Mouse (Mus musculus) forebrain, embryonic 12.5 days (tissue): ENCODE results near the gene Ppp4r4. TPM values are rescaled to one million over a fixed set of nuclear protein-coding genes. Genes with fewer than 3 reads are reported as not detected.
"Not testable (repeated sequence)": the region's sequence is repeated elsewhere in the genome, so short reads cannot be mapped to it uniquely, and the experiment has no call there.

Experiments used
- ATAC-seq: fragments of 200-750 bp; cut with Nextera tagmentation; 2 replicates; pipeline ENCODE4 v1.8.0; 2017; ENCODE audit warnings: moderate TSS enrichment; ENCODE audit not compliant: low FRiP score
- H3K27ac ChIP-seq: fragments of 300-500 bp; sonication (generic); 2 replicates; pipeline ENCODE4 v1.5.1; 2016; ENCODE audit warnings: mild to moderate bottlenecking
- H3K27me3 ChIP-seq: fragments of 300-500 bp; sonication (generic); 2 replicates; pipeline ENCODE4 v1.6.1; 2016; ENCODE audit warnings: mild to moderate bottlenecking
- H3K36me3 ChIP-seq: fragments of 300-500 bp; sonication (generic); replicated peaks from 2 replicates; pipeline ENCODE4 v1.6.1; 2016; ENCODE audit warnings: mild to moderate bottlenecking
- H3K4me1 ChIP-seq: fragments of 300-500 bp; sonication (generic); 2 replicates; pipeline ENCODE4 v1.6.1; 2016
- H3K4me2 ChIP-seq: fragments of 300-500 bp; sonication (generic); 2 replicates; pipeline ENCODE4 v1.6.1; 2016; ENCODE audit warnings: mild to moderate bottlenecking, moderate library complexity
- H3K4me3 ChIP-seq: fragments of 300-500 bp; sonication (generic); replicated peaks from 2 replicates; pipeline ENCODE4 v1.5.1; 2016; ENCODE audit warnings: mild to moderate bottlenecking
- H3K9ac ChIP-seq: fragments of 300-500 bp; sonication (generic); 2 replicates; pipeline ENCODE4 v1.6.1; 2016; ENCODE audit warnings: mild to moderate bottlenecking
- H3K9me3 ChIP-seq: fragments of 300-500 bp; sonication (generic); 2 replicates; pipeline ENCODE4 v1.6.1; 2016
- WGBS: fragments of 180-500 bp; shearing (Covaris S2); methylation state at CpG from one replicate; pipeline ENCODE4 v1.1.7; 2016; 5-methylcytosine and 5-hydroxymethylcytosine counted together
- polyA plus RNA-seq: library from polyadenylated mRNA; unstranded; fragments of >200 nt; fragmentation: Nextera tagmentation; extraction: Ambion mirVana; gene quantifications from 2 replicates; pipeline ENCODE4 v1.2.1, GENCODE M21; 2016

Gene Ppp4r4
- polyA plus RNA-seq, 1 experiment from 2014 or later = 3.5 TPM

DNA sequence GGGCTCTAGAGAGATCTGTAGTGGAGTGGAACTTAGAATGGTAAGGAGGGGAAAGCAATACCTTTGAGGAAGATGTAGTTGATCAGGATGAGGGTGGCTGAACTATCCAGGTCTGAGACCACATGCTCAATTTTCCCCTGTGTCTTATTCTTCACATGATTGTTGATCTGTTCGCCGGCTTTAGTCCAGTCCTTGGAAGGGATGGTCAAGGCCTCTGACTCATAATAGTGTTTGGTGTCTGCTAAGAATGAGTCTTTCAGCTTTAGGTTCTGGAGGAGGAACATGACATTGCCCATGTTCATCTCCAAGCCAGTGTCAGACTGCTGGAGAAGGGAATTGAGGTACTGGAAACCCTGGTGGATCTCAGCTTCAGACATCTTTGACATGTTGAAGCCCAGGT is 121.8 kb downstream of the Ppp4r4 start:
- no peak overlapping the region for H3K27ac ChIP-seq
- no peaks in the 10 kb centered on the region for H3K36me3 ChIP-seq
- no peak overlapping the region for H3K4me3 ChIP-seq
- ATAC-seq = no peak
- H3K4me2 ChIP-seq = no peak overlapping the region
- WGBS = 98% methylated on average over 2 of the region's 2 CpGs
- H3K9ac ChIP-seq = no peak overlapping the region
- H3K9me3 ChIP-seq = no peaks in the 10 kb centered on the region
- no peaks in the 10 kb centered on the region for H3K4me1 ChIP-seq
- H3K27me3 ChIP-seq = no peaks in the 10 kb centered on the region

DNA sequence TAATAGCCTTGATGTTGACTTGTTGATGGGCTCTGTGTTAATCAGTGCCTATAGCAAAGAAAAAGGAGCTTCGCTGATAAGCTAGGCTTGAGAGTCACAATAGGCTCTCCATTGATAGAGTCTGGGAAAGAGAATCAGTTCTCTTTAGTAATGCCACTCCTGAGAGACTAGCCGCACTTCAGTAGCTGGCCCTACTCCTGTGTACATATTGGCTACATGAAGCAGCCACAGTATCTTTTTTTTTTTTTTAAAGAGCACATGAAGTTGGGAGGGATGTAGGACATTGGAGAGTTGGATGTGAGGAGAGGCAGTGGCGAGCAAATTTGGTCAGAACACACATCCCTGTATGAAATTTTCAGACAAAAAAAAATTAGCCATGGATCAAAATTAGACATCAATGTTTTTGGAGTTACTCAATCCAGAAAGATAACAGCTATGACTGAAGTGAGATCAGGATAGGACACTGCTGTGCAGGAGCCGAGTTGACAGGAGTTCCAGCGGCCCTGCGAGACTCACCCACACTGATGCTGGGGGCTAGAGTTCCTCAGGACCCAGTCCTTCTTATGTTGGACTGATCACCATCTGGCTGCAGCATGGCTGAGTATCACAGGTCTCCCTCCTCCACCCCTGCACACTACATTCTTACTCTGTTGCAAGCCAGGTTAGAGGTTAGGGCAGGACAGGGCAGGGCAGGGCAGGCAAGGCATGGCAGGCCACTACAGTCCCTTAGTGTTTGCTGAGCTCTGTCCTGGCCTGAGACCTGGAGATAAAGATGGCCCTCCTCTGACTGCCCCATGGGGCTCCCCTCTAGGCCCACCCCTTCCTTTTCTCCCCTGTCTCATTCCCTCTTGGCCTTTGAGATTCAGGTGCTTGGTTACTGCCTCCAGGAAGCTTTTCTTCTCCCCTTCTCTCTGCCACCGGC is 123.3 kb downstream of the Ppp4r4 start:
- H3K27me3 ChIP-seq = no peaks in the 10 kb centered on the region
- H3K9ac ChIP-seq = no peak overlapping the region
- no peak overlapping the region for H3K27ac ChIP-seq
- H3K4me3 ChIP-seq = no peak overlapping the region
- no peaks in the 10 kb centered on the region for H3K36me3 ChIP-seq
- WGBS = 91% methylated on average over 7 of the region's 7 CpGs
- ATAC-seq = no peak
- H3K9me3 ChIP-seq = no peaks in the 10 kb centered on the region
- H3K4me2 ChIP-seq = no peak overlapping the region
- no peaks in the 10 kb centered on the region for H3K4me1 ChIP-seq

DNA sequence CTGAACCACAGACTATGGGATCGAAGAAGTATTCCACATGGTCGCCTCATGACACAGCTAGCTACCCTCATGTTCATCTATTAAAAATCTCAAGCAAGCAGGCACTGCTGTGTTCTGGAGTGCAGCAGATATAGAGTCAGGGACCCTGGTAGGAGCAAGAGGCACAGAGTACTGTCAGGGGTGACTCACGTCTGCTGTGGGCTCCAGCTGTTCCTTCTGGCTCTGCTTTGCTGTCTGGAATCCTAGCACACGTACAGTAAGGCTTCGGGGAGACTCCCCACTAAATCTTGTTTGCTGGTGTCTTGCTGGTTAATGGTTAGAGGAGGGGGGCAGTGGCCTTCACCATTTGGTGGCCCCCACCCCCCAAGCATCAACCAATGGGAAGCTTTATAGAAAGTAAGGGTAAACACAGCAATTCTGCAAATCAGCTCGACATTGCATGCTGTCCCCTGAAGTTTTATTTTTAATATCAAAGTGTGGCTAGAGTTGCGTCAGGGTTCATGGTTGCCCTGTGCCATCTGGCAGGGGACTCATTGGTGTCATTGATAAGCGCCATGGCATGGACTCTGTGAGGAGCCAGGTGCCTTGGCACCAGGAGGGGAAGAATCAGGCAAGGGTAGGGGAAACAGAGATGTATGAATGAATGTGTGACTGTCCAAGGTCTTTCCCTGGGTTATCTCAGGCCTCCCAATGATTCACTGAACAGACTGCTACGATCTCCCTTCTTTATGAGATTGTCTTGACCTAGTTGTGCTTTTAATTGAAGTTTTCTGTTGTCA is 125.0 kb downstream of the Ppp4r4 start, which contains the start of gene Serpina6:
Serpina6 (minus strand) TSS at position 365 of the 779 bp plus-strand sequence.
- 87% methylated on average over 9 of the region's 9 CpGs for WGBS
- Histone ChIP-seq H3K9me3 (no peaks in the 10 kb centered on the region), H3K9ac (no peak within 1 kb of the TSS), H3K4me2 (no peak within 1 kb of the TSS), H3K27me3 (no peaks in the 10 kb centered on the region), H3K27ac (no peak within 1 kb of the TSS), H3K4me3 (no peak within 1 kb of the TSS), H3K4me1 (no peaks in the 10 kb centered on the region), H3K36me3 (no peaks in the 10 kb centered on the region)
- ATAC-seq = no peak

DNA sequence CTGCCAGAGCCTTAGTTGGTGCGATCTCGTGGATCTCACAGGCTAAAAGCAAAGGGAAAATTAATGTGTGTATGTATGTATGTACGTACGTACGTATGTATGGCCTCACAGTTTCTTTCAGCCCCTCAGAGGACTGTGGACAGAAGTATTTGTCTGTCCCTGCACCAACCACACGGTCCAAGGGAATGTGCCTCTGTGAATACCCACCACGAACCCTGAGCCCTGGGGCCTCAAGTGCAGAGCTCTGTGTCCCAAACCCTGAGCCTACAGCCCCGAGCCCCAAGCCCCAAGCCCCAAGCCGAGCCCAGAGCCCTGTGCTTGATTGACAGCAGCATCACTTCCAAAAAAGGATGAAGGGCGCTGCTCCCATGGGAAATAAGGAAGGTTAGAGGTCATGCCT is 125.9 kb downstream of the Ppp4r4 start:
- WGBS = 84% methylated on average over 10 of the region's 10 CpGs
- Histone ChIP-seq H3K4me2 (no peak overlapping the region), H3K27ac (no peak overlapping the region)

DNA sequence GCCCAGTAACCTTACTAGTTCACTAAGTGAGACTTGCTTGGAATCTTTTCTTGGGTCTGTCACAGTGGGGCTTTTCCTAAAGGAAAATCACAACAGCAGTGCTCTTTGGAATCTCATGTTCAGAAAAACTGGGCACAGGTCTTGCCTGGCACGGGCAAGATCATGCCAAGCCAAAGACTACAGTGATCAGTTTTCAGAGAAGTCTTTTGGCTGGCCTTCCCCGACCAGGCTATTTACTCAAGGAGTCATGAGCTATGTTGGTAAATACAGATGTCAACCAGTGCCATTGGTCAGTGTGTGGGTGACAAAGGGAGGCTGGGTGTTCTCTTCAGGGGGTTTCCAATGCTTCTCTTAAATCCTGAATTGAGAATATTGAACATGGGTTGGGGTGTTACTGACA is 127.1 kb downstream of the Ppp4r4 start:
- Histone ChIP-seq H3K4me3 (no peak overlapping the region), H3K27me3 (no peaks in the 10 kb centered on the region), H3K27ac (no peak overlapping the region), H3K9ac (no peak overlapping the region), H3K36me3 (no peaks in the 10 kb centered on the region), H3K9me3 (no peaks in the 10 kb centered on the region), H3K4me2 (no peak overlapping the region), H3K4me1 (no peaks in the 10 kb centered on the region)
- no peak for ATAC-seq
- 81% methylated on average over 2 of the region's 2 CpGs for WGBS

More for the DNA sequence above, 125.9 kb downstream of the Ppp4r4 start:
- Histone ChIP-seq H3K4me3 (no peak overlapping the region), H3K27me3 (no peaks in the 10 kb centered on the region), H3K4me1 (no peaks in the 10 kb centered on the region), H3K9ac (no peak overlapping the region), H3K9me3 (no peaks in the 10 kb centered on the region), H3K36me3 (no peaks in the 10 kb centered on the region)
- no peak for ATAC-seq

DNA sequence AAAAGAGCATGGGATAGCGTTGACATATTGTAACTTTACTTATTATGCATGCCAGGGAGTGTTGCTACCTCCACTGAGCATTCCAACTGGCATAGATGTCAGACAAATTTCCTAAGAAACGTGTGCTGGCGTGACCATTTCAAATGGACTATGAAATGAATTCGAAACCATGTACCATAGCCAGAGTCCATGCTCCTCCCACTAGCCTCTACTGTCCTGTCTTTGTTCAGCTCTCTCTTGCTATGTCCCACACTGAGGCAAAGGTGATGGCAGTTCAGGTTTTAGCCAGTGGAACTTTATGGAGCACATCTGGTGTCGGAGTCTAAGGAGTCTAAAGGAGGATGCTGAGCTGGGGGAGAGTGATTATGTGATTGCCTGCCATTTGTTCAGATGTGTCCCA is 128.0 kb downstream of the Ppp4r4 start:
- Histone ChIP-seq H3K27me3 (no peaks in the 10 kb centered on the region), H3K36me3 (no peaks in the 10 kb centered on the region), H3K27ac (no peak overlapping the region), H3K4me3 (no peak overlapping the region), H3K4me1 (no peaks in the 10 kb centered on the region), H3K9me3 (no peaks in the 10 kb centered on the region), H3K9ac (no peak overlapping the region), H3K4me2 (no peak overlapping the region)
- 82% methylated on average over 5 of the region's 5 CpGs for WGBS
- no peak for ATAC-seq

DNA sequence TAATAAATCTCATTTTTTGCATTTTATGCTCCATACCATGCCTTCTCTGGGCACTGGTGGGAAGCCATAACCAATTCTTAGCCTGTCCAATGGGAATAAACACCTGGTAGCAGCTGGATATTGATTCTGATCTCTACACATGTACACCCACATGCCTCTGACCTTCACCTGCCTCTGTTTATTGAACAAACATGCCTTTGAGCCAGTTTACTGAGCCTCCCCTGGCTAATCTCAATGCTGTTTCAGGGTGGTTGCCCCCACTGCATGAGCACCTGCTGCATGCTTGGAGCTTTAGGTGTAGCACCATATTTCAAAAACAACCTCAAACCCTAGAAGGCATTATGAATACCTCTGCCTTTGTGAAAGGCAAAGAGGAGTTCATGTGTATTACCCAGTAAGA is 130.0 kb downstream of the Ppp4r4 start:
- H3K4me1 ChIP-seq, H3K36me3 ChIP-seq, ATAC-seq, H3K9ac ChIP-seq, H3K4me3 ChIP-seq, H3K27ac ChIP-seq, H3K27me3 ChIP-seq, H3K9me3 ChIP-seq, H3K4me2 ChIP-seq: not testable (repeated sequence)

Other genes with a start within 250 kb of the Ppp4r4 start
- gene Fam181a, start 221.3 kb upstream of the Ppp4r4 start, polyA plus RNA-seq = 14.1 and 17.4 TPM in 2 replicates
- gene Asb2, start 176.3 kb upstream of the Ppp4r4 start, polyA plus RNA-seq = 0.56 and 0.65 TPM in 2 replicates
- 13.7 and 15.1 TPM in 2 replicates for gene Otub2, start 143.6 kb upstream of the Ppp4r4 start, polyA plus RNA-seq
- gene 9330161L09Rik, start 124.5 kb upstream of the Ppp4r4 start, polyA plus RNA-seq = 0.38 and 0.87 TPM in 2 replicates
- 127 and 134 TPM in 2 replicates for gene Ddx24, start 106.5 kb upstream of the Ppp4r4 start, polyA plus RNA-seq
- gene Ifi27, start 98.1 kb upstream of the Ppp4r4 start, polyA plus RNA-seq = 3.7 and 4.0 TPM in 2 replicates
- gene Ifi27l2a, start 88.6 kb upstream of the Ppp4r4 start, polyA plus RNA-seq = 1.7 and 3.2 TPM in 2 replicates
- not detected in 2 replicates for gene Ifi27l2b, start 75.1 kb upstream of the Ppp4r4 start, polyA plus RNA-seq
- gene Serpina10, start 99.2 kb downstream of the Ppp4r4 start, polyA plus RNA-seq = not detected in 2 replicates
- not detected in 2 replicates for gene Serpina6, start 124.9 kb downstream of the Ppp4r4 start, polyA plus RNA-seq
- not detected in 2 replicates for gene Serpina16, start 143.9 kb downstream of the Ppp4r4 start, polyA plus RNA-seq
- gene Serpina1f, start 163.2 kb downstream of the Ppp4r4 start, polyA plus RNA-seq = not detected in 2 replicates
- gene Serpina1d, start 241.3 kb downstream of the Ppp4r4 start, polyA plus RNA-seq = not detected in 2 replicates